Mouse (Mus musculus): ENCODE data around the gene Tnfrsf12a. TPM values are rescaled to one million over a fixed set of nuclear protein-coding genes. Genes with fewer than 3 reads are reported as not detected.

The Tnfrsf12a gene
- total RNA-seq, 2 experiments from 2014 or later = 19.6 to 99.5 TPM

GRCm38 (mm10) chr17:23682092-23682491 lies 4.8 kb upstream of the Tnfrsf12a start:
- DNase-seq (ENCODE audit: low spot score) = no peak

GRCm38 (mm10) chr17:23681086-23681485 lies 3.8 kb upstream of the Tnfrsf12a start:
- no peak for DNase-seq (ENCODE audit: low spot score)

- no peak for DNase-seq (ENCODE audit: low spot score)
These were observed 3.1 kb upstream of the Tnfrsf12a start for GRCm38 (mm10) chr17:23680336-23680735.

- no peak for DNase-seq (ENCODE audit: low spot score)
These were observed 2.0 kb upstream of the Tnfrsf12a start, which contains the start of gene Cldn6 for GRCm38 (mm10) chr17:23679127-23679835. Gene Cldn6 (plus strand): TSS chr17:23679249.

GRCm38 (mm10) chr17:23676473-23677031 lies 716 bp downstream of the Tnfrsf12a start:
- peak; percentile 59 for DNase-seq (ENCODE audit: low spot score)

- DNase-seq (ENCODE audit: low spot score) = peak; percentile 76
These were observed 1.5 kb downstream of the Tnfrsf12a start for GRCm38 (mm10) chr17:23675564-23676281.

- peak; percentile 63 for DNase-seq (ENCODE audit: low spot score)
These were observed 2.1 kb downstream of the Tnfrsf12a start for GRCm38 (mm10) chr17:23675127-23675526.

GRCm38 (mm10) chr17:23674271-23674952 lies 2.9 kb downstream of the Tnfrsf12a start:
- peak; percentile 32 for DNase-seq (ENCODE audit: low spot score)

- peak; percentile 93 for DNase-seq (ENCODE audit: low spot score)
These were observed 3.7 kb downstream of the Tnfrsf12a start, which contains the start of the genes Hcfc1r1 and Thoc6 for GRCm38 (mm10) chr17:23673424-23674073. Gene Hcfc1r1 (plus strand): TSS chr17:23673596. Gene Thoc6 (minus strand): TSS chr17:23673882.

GRCm38 (mm10) chr17:23672761-23673160 lies 4.5 kb downstream of the Tnfrsf12a start:
- DNase-seq (ENCODE audit: low spot score) = no peak

GRCm38 (mm10) chr17:23671519-23671918 lies 5.7 kb downstream of the Tnfrsf12a start:
- no peak for DNase-seq (ENCODE audit: low spot score)

- peak; percentile 0 for DNase-seq (ENCODE audit: low spot score)
These were observed 6.7 kb downstream of the Tnfrsf12a start for GRCm38 (mm10) chr17:23670516-23671074.

GRCm38 (mm10) chr17:23665511-23665910 lies 11.8 kb downstream of the Tnfrsf12a start:
- no peak for DNase-seq (ENCODE audit: low spot score)

GRCm38 (mm10) chr17:23664556-23665021 lies 12.7 kb downstream of the Tnfrsf12a start:
- no peak for DNase-seq (ENCODE audit: low spot score)

GRCm38 (mm10) chr17:23661526-23661925 lies 15.7 kb downstream of the Tnfrsf12a start:
- no peak for DNase-seq (ENCODE audit: low spot score)

GRCm38 (mm10) chr17:23660876-23661200 lies 16.4 kb downstream of the Tnfrsf12a start:
- no peak for DNase-seq (ENCODE audit: low spot score)

GRCm38 (mm10) chr17:23660117-23660875 lies 17.0 kb downstream of the Tnfrsf12a start, which contains the start of gene Bicdl2:
Gene Bicdl2 (plus strand): TSS chr17:23660506.
- DNase-seq (ENCODE audit: low spot score) = peak; percentile 28

GRCm38 (mm10) chr17:23658450-23658849 lies 18.8 kb downstream of the Tnfrsf12a start:
- DNase-seq (ENCODE audit: low spot score) = no peak

- DNase-seq (ENCODE audit: low spot score) = no peak
These were observed 22.9 kb downstream of the Tnfrsf12a start for GRCm38 (mm10) chr17:23654410-23654809.

GRCm38 (mm10) chr17:23654001-23654400 lies 23.3 kb downstream of the Tnfrsf12a start:
- DNase-seq (ENCODE audit: low spot score) = no peak

Measured in gastrocnemius, adult 18-20 months (tissue).